22 mouse cellular contexts compared by ENCODE assay signal in the genomic region with DNA sequence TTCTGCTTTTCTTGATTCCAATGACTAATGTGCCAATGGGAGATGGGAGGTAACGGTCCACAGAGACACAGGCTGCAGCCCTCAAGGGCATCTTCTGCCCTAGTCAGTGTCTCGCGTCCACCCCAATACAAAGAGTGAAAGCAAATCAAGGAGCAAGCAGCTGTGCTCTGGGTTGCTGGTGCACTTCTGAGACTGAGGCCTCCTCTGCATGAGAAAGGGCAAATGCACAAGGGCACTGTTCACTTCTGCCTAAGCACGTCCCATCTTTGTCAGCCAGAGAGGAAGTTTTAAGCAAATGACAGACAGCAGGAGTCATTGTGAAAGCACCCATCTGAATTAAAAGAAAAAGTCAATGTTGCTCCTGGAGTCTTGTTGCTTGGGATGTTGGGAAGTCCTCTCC.
"Had no signal": no experiment of that assay in that cellular context is flagged by ENCODE, and none has a peak within 500 bp of the region (broad histone marks: within the 10 kb centered on the region; RNA-seq: fewer than 3 reads in every experiment).

No protein-coding gene starts in this region.

- H3K9ac ChIP-seq: heart, embryonic 12.5 days; hindbrain, embryonic 13.5 days; hindbrain, embryonic 15.5 days; limb, embryonic 12.5 days; liver, embryonic 13.5 days; liver, embryonic 15.5 days had no signal

- H3K9me3 ChIP-seq: heart, embryonic 10.5 days; heart, embryonic 12.5 days; hindbrain, embryonic 13.5 days; hindbrain, embryonic 15.5 days; limb, embryonic 10.5 days; limb, embryonic 12.5 days; liver, embryonic 13.5 days; liver, embryonic 15.5 days had no signal

- H3K36me3 ChIP-seq: heart, embryonic 10.5 days; heart, embryonic 12.5 days; hindbrain, embryonic 13.5 days; hindbrain, embryonic 15.5 days; limb, embryonic 10.5 days; limb, embryonic 12.5 days; liver, embryonic 13.5 days; liver, embryonic 15.5 days had no signal

- DNase-seq: gastrocnemius, postnatal 14 days; gastrocnemius, postnatal 36 days; heart, adult 18-20 months; heart, postnatal 10 days; heart, postnatal 36 days; kidney, adult 11 months; kidney, adult 8-10 months; kidney, postnatal 10 days; kidney, postnatal 25 days; kidney, postnatal 4 days; liver; liver, embryonic 13.5 days had no signal

- H3K4me1 ChIP-seq: heart, embryonic 10.5 days; heart, embryonic 12.5 days; hindbrain, embryonic 13.5 days; hindbrain, embryonic 15.5 days; limb, embryonic 12.5 days; liver, embryonic 13.5 days; liver, embryonic 15.5 days had no signal

- H3K27me3 ChIP-seq: heart, embryonic 12.5 days; liver, embryonic 13.5 days; liver, embryonic 15.5 days had no signal

- H3K27ac ChIP-seq: heart, embryonic 10.5 days; hindbrain, embryonic 13.5 days; hindbrain, embryonic 15.5 days; hindbrain, postnatal 0 days; layer of hippocampus, adult 2 months; left cerebral cortex, adult 2 months; limb, embryonic 10.5 days; limb, embryonic 12.5 days; liver, embryonic 13.5 days; liver, embryonic 15.5 days had no signal

- H3K4me3 ChIP-seq: heart, embryonic 10.5 days; heart, embryonic 12.5 days; hindbrain, embryonic 13.5 days; hindbrain, embryonic 15.5 days; layer of hippocampus, adult 2 months; left cerebral cortex, adult 2 months; limb, embryonic 10.5 days; limb, embryonic 12.5 days; liver, embryonic 13.5 days; liver, embryonic 15.5 days had no signal
